Mouse (Mus musculus): ENCODE results near the gene Ankib1. TPM values are rescaled to one million over a fixed set of nuclear protein-coding genes. Genes with fewer than 3 reads are reported as not detected.
"Not testable (repeated sequence)": the region's sequence is repeated elsewhere in the genome, so short reads cannot be mapped to it uniquely, and the experiment has no call there.

The Ankib1 gene
- polyA plus RNA-seq, 1 experiment = 19.8 TPM

DNA sequence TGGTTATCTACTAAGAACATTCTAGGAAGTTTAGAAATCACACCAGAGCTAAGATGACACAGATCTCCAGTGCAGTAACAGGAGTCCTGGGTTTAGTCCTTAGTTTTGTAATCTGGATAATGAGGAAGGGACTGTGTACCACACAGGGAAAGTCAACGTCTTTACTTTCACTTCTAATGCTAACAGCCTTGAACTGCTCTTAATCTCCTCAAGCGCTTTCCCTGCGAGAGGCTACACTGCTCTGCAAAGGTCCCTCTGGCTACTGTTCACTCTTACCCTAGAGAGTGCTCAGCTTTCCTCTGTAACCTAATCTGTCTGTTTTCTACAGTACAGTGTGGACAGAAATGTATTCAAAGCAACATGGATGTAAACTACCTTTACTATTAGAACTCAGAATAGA lies 30.7 kb downstream of the Ankib1 start:
- WGBS = 43% methylated on average over 3 of the region's 3 CpGs
- H3K27me3 ChIP-seq (ENCODE audit: control insufficient read depth, insufficient read depth, low read length) = no peaks in the 10 kb centered on the region
- no peak for DNase-seq
- no peak overlapping the region for H3K27ac ChIP-seq (ENCODE audit: insufficient read depth, low read length)
- TF ChIP-seq POLR2A (IDR thresholded peaks at IDR 0.05; ENCODE audit: borderline replicate concordance, insufficient read depth, low read length) = no peak
- TF ChIP-seq CTCF (IDR thresholded peaks at IDR 0.05; ENCODE audit: borderline replicate concordance, insufficient read depth, low read depth, low read length) = no peak
- H3K4me1 ChIP-seq (ENCODE audit: control insufficient read depth, insufficient read depth, low read length) = no peaks in the 10 kb centered on the region
- no peak overlapping the region for H3K4me3 ChIP-seq (replicated peaks; ENCODE audit: insufficient read depth, low read depth, low read length)

DNA sequence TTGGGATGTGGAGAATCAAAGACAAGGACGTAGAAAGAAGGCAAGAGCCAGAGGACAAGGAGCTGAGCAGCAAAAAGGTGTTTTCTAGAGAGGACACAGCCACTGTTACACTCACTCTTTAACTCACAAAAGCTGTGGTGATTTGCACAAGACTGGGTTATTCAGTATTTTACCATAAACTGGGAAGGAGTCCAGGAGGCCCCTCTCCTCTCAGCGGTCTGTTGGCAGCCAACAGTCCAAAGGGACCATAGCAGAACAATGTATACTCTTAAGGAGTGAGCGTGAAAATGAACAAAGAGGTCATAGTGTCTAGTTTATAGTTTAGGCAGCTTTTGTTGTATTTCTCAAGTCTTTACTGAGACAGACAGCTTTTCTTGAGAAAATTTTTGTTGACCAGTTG lies 31.2 kb downstream of the Ankib1 start:
- H3K27ac ChIP-seq (ENCODE audit: insufficient read depth, low read length) = no peak overlapping the region
- WGBS = 38% methylated on average over 3 of the region's 3 CpGs
- no peaks in the 10 kb centered on the region for H3K4me1 ChIP-seq (ENCODE audit: control insufficient read depth, insufficient read depth, low read length)
- TF ChIP-seq CTCF (IDR thresholded peaks at IDR 0.05; ENCODE audit: borderline replicate concordance, insufficient read depth, low read depth, low read length) (no peak), POLR2A (IDR thresholded peaks at IDR 0.05; ENCODE audit: borderline replicate concordance, insufficient read depth, low read length) (no peak)
- no peak overlapping the region for H3K4me3 ChIP-seq (replicated peaks; ENCODE audit: insufficient read depth, low read depth, low read length)
- DNase-seq = no peak
- no peaks in the 10 kb centered on the region for H3K27me3 ChIP-seq (ENCODE audit: control insufficient read depth, insufficient read depth, low read length)

DNA sequence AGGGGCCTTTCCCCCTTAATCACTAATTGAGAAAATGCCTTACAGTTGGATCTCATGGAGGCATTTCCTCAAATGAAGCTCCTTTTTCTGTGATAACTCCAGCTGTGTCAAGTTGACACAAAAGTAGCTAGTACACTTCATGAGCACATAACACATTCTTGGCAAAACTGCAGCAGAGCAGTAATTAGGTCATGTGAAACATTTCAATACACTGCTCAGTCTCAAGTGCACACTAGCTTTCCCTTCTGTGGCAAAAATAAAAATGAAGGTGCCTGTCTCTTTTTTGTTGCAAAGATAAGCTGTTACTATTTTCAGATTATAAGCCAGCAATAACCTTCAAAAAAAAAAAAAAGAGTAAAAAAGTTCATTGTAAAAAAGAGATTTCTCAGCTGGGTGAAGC lies 52.2 kb downstream of the Ankib1 start:
- not testable (repeated sequence) for H3K4me1 ChIP-seq (ENCODE audit: control insufficient read depth, insufficient read depth, low read length); DNase-seq; H3K4me3 ChIP-seq (replicated peaks; ENCODE audit: insufficient read depth, low read depth, low read length); H3K27ac ChIP-seq (ENCODE audit: insufficient read depth, low read length); H3K27me3 ChIP-seq (ENCODE audit: control insufficient read depth, insufficient read depth, low read length)

DNA sequence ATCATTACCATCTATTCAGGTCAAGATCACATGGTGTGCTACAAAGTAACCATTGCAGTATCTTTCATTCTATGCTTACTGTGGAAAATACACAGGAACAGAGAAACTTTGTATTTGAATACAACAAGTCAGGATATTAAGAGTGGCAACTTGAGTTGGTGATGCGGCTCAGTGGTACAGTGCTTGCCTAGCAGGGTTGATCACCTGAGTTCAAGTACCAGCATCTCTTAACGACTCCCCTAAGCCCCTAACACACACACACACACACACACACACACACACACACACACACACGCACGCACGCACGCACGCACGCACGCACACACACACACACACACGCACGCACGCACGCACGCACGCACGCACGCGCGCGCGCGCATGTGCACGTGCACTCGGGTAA lies 69.9 kb downstream of the Ankib1 start:
- 83% methylated on average over 24 of the region's 24 CpGs for WGBS
- not testable (repeated sequence) for H3K4me1 ChIP-seq (ENCODE audit: control insufficient read depth, insufficient read depth, low read length); H3K27ac ChIP-seq (ENCODE audit: insufficient read depth, low read length); H3K4me3 ChIP-seq (replicated peaks; ENCODE audit: insufficient read depth, low read depth, low read length); H3K27me3 ChIP-seq (ENCODE audit: control insufficient read depth, insufficient read depth, low read length)
- peak; percentile 31 to 37 for DNase-seq

DNA sequence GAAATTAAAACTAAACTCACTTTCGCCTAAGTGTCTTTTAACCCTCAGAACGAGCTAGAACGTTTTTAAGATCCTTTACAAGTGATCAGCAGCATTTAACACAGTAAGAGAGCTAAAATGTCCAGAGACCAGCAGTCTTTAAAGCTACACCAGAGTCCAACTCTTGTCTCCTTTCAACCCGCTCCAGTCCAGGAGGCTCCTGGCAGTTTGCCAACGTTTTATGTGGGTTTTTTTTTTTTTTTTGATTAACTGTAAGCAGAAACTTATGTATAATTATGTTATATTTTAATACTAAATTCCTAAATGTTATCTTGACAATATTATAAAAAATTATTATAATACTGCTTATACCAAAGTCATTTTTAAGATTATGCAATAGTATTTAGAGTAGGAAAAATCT lies 73.9 kb downstream of the Ankib1 start:
- no peak overlapping the region for H3K27ac ChIP-seq (ENCODE audit: insufficient read depth, low read length)
- H3K4me3 ChIP-seq (replicated peaks; ENCODE audit: insufficient read depth, low read depth, low read length) = no peak overlapping the region
- no peaks in the 10 kb centered on the region for H3K27me3 ChIP-seq (ENCODE audit: control insufficient read depth, insufficient read depth, low read length)
- 60% methylated on average over 5 of the region's 5 CpGs for WGBS
- TF ChIP-seq POLR2A (IDR thresholded peaks at IDR 0.05; ENCODE audit: borderline replicate concordance, insufficient read depth, low read length) (no peak), CTCF (IDR thresholded peaks at IDR 0.05; ENCODE audit: borderline replicate concordance, insufficient read depth, low read depth, low read length) (no peak)
- DNase-seq = no peak
- H3K4me1 ChIP-seq (ENCODE audit: control insufficient read depth, insufficient read depth, low read length) = no peaks in the 10 kb centered on the region

DNA sequence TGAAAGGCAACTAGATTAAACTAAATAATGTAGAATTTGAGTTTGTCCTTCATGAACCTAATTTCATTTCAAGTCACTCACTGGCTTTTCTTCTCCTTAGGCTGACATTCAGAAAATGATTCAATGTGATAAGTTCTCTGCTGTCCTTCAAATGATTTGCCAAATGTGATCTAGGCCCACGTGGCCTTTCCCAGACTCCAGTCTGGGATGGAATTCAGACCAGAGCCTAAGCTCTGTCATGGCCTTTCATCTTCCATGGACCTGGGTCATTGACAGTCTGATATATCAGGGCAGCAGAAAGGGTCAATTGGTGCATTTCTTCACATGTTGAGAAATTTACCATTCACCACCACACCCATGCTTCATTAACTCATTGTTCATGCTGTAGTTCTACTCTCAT lies 77.2 kb downstream of the Ankib1 start:
- no peak for DNase-seq

DNA sequence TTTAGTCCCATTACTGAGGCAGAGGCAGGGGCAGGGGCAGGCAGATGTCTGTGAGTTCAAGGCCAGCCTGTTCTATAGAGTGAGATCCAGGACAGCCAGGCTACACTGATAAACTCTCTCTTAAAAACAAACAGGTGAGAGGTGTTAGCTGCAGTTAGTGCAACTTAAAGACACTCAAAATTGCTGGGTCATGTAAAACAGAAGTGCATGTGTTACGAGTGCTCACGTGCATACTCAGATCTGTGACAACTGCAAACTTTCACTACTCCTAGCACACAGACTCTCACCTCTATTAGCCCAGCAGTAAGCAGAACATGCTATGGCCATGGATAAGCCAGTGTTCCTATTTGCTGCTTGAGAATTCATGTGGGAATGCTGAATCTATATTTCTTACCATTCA lies 79.3 kb downstream of the Ankib1 start:
- Histone ChIP-seq H3K4me3 (replicated peaks; ENCODE audit: insufficient read depth, low read depth, low read length) (no peak overlapping the region), H3K27me3 (ENCODE audit: control insufficient read depth, insufficient read depth, low read length) (no peaks in the 10 kb centered on the region), H3K27ac (ENCODE audit: insufficient read depth, low read length) (no peak overlapping the region), H3K4me1 (ENCODE audit: control insufficient read depth, insufficient read depth, low read length) (no peaks in the 10 kb centered on the region)
- no peak for TF ChIP-seq POLR2A (IDR thresholded peaks at IDR 0.05; ENCODE audit: borderline replicate concordance, insufficient read depth, low read length)
- no peak for TF ChIP-seq CTCF (IDR thresholded peaks at IDR 0.05; ENCODE audit: borderline replicate concordance, insufficient read depth, low read depth, low read length)
- WGBS = 99% methylated on average over 2 of the region's 2 CpGs
- no peak for DNase-seq

More for the DNA sequence above, 77.2 kb downstream of the Ankib1 start:
- Histone ChIP-seq H3K4me3 (replicated peaks; ENCODE audit: insufficient read depth, low read depth, low read length) (no peak overlapping the region), H3K27me3 (ENCODE audit: control insufficient read depth, insufficient read depth, low read length) (no peaks in the 10 kb centered on the region), H3K4me1 (ENCODE audit: control insufficient read depth, insufficient read depth, low read length) (no peaks in the 10 kb centered on the region), H3K27ac (ENCODE audit: insufficient read depth, low read length) (no peak overlapping the region)
- TF ChIP-seq CTCF (IDR thresholded peaks at IDR 0.05; ENCODE audit: borderline replicate concordance, insufficient read depth, low read depth, low read length) = no peak
- no peak for TF ChIP-seq POLR2A (IDR thresholded peaks at IDR 0.05; ENCODE audit: borderline replicate concordance, insufficient read depth, low read length)
- WGBS = 82% methylated on average over 1 of the region's 1 CpGs

DNA sequence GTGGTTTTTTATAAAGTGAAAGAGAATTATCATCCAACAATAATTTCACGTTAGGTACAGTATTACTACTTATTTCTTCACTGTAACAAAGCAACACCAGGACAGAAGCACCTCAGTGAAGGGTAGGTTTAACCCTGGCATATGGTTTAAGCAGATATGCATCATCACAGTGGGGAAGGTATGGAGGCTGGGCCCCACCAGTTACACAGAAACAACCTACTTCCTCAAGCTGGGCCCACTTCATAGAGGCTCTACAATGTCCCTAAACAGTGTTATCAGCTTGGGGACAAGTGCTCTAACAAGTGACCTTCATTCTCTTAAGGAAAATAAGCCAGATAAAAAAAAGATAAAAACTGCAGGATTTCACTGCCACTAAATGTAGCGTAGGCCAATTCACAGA lies 79.9 kb downstream of the Ankib1 start:
- WGBS = 94% methylated on average over 2 of the region's 2 CpGs
- Histone ChIP-seq H3K27ac (ENCODE audit: insufficient read depth, low read length) (no peak overlapping the region), H3K4me3 (replicated peaks; ENCODE audit: insufficient read depth, low read depth, low read length) (no peak overlapping the region), H3K4me1 (ENCODE audit: control insufficient read depth, insufficient read depth, low read length) (no peaks in the 10 kb centered on the region), H3K27me3 (ENCODE audit: control insufficient read depth, insufficient read depth, low read length) (no peaks in the 10 kb centered on the region)
- no peak for TF ChIP-seq CTCF (IDR thresholded peaks at IDR 0.05; ENCODE audit: borderline replicate concordance, insufficient read depth, low read depth, low read length)
- no peak for TF ChIP-seq POLR2A (IDR thresholded peaks at IDR 0.05; ENCODE audit: borderline replicate concordance, insufficient read depth, low read length)
- no peak for DNase-seq

DNA sequence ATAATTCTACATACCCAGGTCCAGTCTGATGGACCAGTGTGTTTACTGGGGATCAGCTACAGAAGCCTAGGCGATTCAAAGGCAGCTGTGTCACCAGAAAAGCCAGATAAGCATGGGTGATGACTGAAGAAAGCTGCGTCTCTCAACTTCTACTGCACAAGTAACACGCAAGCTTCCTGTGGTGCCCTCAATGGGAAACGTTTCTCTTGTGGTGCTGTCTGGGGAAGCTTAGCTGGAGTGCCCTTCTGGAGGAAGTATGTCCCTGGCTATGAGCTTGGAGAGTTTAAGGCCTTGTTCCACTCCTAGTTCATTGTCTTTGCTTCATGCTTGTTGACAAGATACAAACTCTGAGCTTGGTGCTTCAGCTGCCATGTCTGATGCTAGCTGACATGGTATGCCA lies 83.4 kb downstream of the Ankib1 start:
- no peak for DNase-seq
- WGBS = 93% methylated on average over 4 of the region's 4 CpGs
- no peaks in the 10 kb centered on the region for H3K4me1 ChIP-seq (ENCODE audit: control insufficient read depth, insufficient read depth, low read length)
- H3K4me3 ChIP-seq (replicated peaks; ENCODE audit: insufficient read depth, low read depth, low read length) = no peak overlapping the region
- H3K27ac ChIP-seq (ENCODE audit: insufficient read depth, low read length) = no peak overlapping the region
- no peaks in the 10 kb centered on the region for H3K27me3 ChIP-seq (ENCODE audit: control insufficient read depth, insufficient read depth, low read length)
- no peak for TF ChIP-seq POLR2A (IDR thresholded peaks at IDR 0.05; ENCODE audit: borderline replicate concordance, insufficient read depth, low read length)
- no peak for TF ChIP-seq CTCF (IDR thresholded peaks at IDR 0.05; ENCODE audit: borderline replicate concordance, insufficient read depth, low read depth, low read length)
